Mouse (Mus musculus) thymus, postnatal 25 days (tissue): ENCODE data around the gene Mmp21.

Source experiments
- DNase-seq: peaks from one replicate; pipeline ENCODE4 v3.0.0; 2022

Mmp21 gene

DNA sequence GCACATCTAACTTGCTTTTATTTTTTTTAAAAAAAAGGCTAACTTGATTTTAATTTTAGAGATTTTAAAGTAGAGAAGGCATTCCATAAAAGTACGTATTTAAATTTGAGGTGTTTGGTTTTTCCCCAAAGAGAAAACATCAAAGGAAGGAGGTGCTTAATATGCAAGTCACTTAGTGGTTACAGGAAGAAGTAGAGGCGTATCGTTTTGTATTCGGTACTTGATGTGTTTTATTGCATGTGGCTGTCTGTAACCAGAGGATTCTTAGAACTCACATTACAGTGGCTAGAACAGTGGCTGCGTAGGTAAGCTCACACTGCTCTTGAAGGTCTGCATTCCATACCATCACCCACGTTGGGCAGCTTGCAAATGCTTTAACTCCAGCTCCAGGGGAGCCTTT lies 34.1 kb downstream of the Mmp21 start:
- DNase-seq, result no peak

DNA sequence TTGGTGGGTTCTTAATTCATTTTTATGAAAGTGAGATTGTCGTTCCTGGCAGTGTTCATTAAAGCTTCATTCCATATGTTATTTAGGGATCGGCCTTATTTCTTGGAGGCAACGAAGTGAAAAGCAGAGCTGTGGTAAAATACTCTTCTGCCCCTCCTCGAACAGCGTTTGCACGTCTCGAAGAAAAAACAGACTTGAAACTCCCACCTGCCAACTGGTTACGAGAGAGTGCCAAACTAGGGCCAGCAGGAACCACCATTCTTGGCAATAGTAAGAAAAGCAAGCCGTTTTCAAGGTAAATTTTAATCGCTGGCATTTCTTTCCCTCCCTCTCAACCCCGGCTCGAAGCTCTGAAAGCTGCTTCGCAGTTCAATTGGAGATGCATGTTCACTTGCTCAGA lies 41.0 kb downstream of the Mmp21 start:
- no peak for DNase-seq

DNA sequence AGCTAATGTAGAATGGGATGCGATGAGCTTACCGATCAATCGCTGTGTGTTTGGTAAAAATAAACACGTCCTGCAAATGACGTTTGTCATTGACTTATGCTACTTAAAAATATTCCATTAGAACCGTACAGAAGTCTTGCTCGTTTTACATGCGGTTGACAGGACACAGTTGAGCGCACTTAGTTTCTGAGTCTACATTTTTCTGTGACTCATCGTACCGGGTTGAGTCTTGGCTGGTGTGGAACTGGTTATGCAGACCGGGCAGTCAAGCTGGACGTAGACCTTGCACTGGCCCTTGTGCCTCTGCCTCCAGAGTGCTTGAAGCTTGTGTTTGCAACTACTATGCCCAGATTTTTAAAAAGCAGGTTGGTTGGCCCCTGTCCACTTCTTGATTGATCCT lies 41.6 kb downstream of the Mmp21 start:
- DNase-seq, result no peak

DNA sequence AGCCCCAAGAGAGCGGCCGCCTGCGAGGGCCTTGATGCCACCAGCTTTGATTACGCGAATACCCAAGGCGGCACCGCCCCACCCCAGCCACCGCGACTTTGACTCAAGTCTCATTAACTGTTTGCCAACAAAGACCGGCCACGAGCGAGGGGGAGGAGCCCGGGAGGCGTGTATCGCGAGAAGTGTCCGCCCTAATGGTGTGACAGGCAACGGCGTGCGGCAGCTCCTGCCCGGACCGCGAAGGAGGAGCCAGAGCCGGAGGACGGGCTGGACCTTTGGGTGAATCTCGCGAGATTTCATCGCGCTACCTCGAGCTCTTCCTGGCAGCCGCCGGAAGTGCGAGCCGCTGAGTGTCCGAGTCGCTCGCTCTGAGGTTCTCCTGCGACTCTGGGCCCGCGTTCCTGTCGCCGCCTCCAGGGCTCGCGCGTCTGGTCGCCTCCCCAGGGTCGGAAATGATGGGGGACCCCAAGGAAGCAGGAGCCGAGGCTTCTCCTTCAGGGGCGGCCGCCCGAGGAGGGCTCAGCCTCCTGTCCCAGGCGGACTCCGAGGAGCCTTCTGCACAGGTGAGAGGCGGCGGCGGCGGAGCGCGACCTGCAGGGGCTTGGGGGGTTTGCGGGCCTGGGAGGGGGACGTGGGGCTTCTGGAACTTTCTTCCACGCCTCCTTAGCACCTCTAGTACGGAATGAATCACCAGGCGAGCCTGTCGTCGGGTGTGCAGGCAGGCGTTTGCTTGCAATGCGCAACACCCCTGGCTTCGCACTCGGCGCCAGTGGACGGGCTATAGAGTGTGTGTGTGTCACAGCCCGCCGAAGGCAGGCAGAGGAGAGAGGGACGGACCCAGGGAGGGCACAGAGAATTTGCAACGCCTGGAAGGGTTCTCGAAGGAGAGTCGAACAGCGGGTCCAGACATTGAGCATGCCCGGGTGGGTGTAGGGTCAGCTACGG lies 42.2 kb downstream of the Mmp21 start, which contains the start of gene Edrf1:
Gene Edrf1 (plus strand): TSS at position 183 of the 945 bp plus-strand sequence.
- peak; percentile 92 for DNase-seq

DNA sequence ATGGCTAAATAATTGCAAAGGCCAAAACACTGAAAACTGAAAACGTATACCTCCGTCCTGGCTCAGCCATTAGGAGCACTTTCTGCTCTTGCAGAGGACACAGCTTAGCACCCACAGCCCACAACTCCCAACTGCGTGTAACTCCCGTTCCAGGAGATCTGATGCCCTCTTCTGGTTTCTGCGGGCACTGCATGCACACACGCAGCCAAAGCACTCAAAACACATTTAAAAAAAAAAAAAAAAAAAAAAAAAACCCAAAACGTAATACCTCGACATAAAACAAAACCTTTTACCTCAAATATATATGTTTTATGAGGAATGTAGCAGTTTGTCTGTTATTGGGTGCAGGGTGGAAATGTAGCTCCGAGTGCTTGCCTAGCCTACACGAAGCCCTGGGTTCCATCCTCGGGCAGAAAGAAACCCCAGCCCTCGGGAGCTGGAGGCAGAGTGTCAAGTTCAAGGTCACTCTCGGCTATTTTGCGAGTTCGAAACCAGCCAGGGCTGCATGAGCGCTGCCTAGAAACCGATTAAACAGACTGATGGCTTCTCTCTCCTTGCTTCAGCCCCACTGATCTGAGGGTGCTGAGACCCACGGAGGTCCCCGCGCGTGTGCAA lies 43.0 kb downstream of the Mmp21 start:
- peak; percentile 90 for DNase-seq

DNA sequence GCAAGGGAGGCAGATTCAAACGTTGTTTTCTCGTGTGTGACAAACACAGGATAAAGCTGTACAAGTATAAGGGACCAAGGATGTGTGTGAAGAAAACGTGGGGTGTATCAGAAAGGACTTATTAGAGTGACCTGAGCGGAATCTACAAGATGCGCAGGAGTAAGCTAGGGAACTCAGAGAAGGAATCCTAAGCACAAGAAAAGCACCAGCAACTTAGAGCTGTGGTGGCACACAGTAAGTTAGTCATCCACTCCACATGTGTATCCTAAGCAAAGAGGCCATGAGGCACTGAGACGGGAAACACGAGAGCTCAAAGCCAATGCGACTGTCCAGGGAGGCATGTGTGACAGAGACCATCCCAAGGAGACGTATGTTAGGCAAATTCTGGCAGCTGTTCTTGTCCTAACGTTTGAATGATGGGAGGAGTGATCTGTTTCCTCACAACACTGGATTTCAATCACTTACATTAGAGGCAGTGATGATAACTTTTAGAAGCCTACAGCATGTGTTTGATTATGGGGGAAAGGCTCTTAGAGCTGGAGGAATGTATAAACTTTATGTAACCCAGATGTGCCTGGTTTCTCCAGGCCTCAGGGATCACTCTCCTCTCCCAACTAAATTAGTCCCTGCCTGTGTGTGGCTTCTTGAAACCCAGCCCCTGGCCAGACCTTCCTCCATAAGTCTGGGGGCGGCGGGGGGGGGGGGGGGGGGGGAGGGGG lies 44.8 kb downstream of the Mmp21 start:
- DNase-seq, result no peak

DNA sequence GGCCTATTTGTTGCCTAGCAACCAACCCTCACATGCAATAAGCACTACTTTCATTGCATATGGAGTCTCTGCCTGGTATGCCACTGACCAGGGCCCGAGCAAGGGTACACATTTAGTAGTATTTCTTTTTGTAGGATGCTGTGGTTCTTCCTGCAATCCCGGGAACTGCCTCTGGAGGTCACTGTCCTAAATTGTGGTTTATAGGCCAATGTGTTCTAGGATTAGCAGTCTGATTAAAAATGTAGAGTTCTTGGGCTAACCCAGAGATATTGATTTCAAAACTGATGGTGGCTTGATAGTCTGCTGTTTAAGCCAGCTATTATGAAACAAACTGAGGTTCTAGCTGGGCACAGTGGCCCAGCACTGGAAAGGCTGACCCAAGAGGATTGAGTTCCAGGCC lies 47.4 kb downstream of the Mmp21 start:
- peak; percentile 56 for DNase-seq

DNA sequence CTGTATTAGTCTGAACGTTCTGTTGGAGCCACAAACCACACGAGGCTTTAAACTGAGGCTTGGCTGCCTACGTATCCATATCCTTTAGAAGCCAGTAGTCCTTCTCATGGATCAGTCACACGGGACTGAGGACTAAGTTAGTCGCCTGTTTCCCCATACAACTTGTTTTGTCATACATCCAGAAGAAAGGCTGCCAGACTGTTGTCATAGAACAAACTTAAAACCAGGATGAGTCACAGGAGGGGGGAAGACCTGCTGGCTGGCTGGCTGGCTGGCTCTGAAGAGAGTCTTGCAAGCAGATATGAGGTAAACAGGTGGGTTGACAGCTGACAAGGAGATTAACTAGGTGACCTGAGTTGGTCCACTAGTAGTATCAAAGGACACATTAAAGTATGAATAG lies 49.0 kb downstream of the Mmp21 start:
- no peak for DNase-seq

DNA sequence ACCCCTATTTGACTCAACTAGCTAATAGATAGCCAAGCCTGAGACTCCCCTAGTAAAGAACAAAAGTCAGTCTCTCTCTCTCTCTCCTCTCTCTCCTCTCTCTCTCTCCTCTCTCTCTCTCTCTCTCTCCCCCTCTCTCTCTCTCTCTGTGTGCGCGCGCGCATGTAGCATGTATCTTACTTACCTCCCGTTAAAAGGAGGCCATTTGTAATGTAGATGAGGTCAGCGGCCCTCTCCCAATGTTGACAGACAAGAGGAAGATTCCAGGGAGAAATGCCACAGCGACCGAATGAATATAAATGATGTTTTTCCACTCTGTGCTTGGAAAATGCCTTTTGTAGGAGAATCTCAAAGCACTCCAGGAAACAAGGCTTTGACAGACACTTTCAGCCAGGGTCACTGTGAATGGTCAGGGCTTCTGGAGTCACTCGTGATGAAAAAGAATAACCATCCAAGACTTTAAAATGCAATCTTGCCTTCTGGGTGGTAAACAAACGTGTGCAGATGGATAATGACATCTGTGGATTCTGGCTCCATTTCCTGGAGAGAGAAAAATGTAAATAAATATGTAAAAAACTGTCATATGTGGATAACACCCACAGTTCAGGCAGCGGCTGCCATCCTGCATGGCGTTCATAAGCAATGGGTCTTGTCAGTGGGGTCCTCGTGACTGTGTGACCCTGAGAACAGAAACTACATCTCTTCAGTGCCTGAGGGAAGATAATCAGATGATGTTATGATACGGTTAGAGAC lies 52.5 kb downstream of the Mmp21 start:
- no peak for DNase-seq
